Mouse (Mus musculus) heart, postnatal 10 days (tissue): ENCODE results near the gene Plcd3. TPM values are rescaled to one million over a fixed set of nuclear protein-coding genes. Genes with fewer than 3 reads are reported as not detected.

Experiments
- DNase-seq, 2 experiments: peaks; one replicate each; pipeline ENCODE4 v3.0.0; 2021
- intact Hi-C: fragments of 180-260 bp; cut with DNase I; formaldehyde crosslinking; loops from one replicate; pipeline ENCODE4 v1.15.1; 2025
- total RNA-seq, 2 experiments: library from RNA; stranded (reverse); gene quantifications; 2 replicates each; pipeline ENCODE4 v1.2.3; 2021

The Plcd3 gene
- total RNA-seq, 2 experiments from 2014 or later = 26.7 to 27.7 TPM

- no peak for DNase-seq
- intact Hi-C loops = no loop called here
Measured at GRCm38 (mm10) chr11:103118866-103119265, 17.4 kb upstream of the Plcd3 start.

GRCm38 (mm10) chr11:103117591-103118009, 16.1 kb upstream of the Plcd3 start:
- DNase-seq = peak in 1 of 2 experiments; percentile 71
- intact Hi-C loops = loop anchor here (1.0 kb wide), 2 partner anchors 14 to 42 kb away; no protein-coding TSS in a partner anchor

GRCm38 (mm10) chr11:103116959-103117590, 15.6 kb upstream of the Plcd3 start:
- intact Hi-C loops = loop anchor here (1.0 kb wide), 3 partner anchors 14 to 42 kb away; no protein-coding TSS in a partner anchor
- DNase-seq = peak; percentile 87 to 89

DNA sequence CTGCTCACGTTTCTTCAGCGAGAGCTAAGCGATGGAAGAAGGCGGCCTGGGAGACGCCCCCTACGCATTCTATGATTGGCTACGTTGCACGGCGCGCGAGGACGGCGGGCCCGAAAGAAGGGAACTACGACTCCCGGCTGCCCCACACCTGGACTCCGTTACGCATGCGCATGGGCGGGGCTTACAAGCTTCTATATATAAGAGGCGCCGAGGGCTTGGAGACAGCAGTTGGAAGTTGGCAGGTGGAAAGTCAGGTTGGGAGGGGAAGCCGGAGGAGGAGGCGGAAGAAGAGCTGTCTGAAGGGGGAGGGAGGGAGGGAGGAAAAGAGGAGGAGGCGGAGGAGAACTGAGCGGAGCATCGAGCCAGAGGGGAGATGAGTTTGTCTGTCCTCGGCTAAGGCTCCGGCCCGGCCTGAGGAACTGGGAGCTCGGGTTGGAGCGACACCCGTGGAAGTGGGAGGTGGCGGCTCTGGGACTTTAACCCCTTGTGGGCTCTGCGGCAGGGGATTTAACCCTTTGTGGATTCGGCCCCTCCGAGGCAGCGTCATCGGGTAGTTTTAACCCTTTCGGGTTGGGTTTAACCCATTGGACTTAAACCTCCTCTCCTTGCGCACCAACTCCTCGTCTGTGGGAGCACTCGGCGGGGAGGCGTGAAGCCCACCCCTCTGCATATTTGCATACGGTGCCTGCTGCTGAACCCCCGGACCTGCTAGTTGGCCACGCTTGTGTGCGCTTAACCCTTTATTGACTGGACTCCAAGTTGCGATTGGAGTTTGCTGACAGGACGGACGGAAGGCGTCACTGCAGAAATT, 14.8 kb upstream of the Plcd3 start, which contains the start of gene Hexim1:
TSS of gene Hexim1 (plus strand) at position 224 of the 811 bp plus-strand sequence.
- intact Hi-C loops = loop anchor here (1.0 kb wide), 1 partner anchor 14 kb away; no protein-coding TSS in a partner anchor
- peak; percentile 100 for DNase-seq

DNA sequence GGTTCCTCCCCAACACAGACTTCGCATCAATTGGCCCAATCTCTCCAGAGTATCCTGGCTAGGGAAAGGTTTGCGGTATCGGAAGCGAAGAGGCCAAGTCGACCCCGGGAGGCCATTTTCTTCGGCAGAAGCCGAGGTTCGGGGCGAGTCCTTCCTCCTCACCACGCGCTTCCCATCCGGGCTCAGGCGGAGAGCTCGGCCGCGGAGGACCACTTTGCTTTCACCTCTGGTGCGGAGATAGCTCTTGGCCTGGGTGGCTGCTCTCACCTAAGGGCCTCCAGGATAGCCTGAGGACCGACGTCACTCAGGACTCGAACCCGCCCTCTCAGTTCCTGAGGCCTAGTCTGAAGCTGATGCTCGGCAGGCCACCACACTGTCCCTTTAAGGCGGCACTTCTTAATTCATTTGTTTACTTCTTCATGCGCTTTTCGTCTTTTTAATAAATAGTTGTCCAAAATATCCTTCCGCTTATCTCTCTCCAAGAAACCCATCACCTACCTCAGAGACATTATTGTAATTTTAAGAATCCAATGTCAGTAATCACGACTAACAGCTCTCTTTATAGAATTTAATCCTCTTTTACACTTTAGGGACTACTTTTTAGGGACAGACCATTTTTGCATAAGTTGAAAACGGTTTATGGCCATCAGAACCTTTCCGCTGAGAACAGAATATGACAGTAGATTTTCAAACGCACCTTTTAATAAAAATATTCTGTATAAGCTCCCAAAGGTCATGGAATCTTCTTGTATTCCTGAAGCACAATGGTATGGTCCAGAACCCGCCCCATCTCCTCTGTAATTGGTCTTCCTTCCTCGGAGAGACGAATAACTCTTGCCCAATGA, 13.9 kb upstream of the Plcd3 start:
- intact Hi-C loops = loop anchor here (1.0 kb wide), 1 partner anchor 13 kb away; no protein-coding TSS in a partner anchor
- peak; percentile 88 to 89 for DNase-seq

- intact Hi-C loops = no loop called here
Measured at GRCm38 (mm10) chr11:103114270-103114943, 12.9 kb upstream of the Plcd3 start.

DNA sequence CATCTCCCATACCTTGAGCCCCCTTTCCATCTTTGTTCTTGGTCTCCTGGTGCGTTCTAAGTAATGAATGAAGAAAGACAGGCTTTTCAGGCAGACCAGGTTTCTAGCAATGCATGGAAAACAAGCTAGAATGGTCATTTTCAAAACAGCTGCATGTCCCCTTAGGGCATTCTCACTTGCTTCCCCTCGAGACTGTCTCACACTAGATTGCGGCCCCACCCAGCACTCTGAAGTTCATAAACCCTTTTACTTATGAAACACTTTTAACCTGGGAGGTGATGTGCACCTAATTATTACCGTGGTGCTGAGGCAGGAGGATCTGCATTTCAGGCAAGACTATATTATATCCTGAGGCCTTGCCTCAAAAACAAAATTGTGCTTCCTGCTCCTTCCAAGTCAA, 12.3 kb upstream of the Plcd3 start:
- DNase-seq = no peak
- intact Hi-C loops = no loop called here

More at GRCm38 (mm10) chr11:103114270-103114943, 12.9 kb upstream of the Plcd3 start:
- no peak for DNase-seq

DNA sequence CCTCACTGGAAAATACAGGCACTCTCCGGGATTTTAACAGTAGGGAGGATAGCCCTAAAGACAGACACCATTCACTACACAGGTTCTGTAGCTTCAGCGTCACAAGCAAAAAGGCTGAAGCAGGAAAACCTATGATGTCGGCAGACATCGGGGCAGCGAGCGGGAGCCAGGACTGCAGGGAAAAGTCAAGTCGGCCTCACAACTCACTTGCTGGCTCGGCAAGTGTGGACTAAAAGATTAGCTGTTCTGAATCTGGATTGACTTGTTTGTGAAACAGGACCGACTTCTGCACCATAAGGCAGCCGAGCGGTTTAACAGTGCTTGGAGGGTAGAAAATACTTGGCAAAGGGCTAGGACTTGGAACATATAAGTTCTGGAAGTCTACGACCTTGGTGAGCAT, 11.5 kb upstream of the Plcd3 start:
- intact Hi-C loops = no loop called here
- peak in 1 of 2 experiments; percentile 42 for DNase-seq

GRCm38 (mm10) chr11:103112552-103112912, 11.1 kb upstream of the Plcd3 start:
- intact Hi-C loops = no loop called here
- DNase-seq = no peak

GRCm38 (mm10) chr11:103111881-103112551, 10.6 kb upstream of the Plcd3 start:
- intact Hi-C loops = no loop called here
- DNase-seq = peak; percentile 86

GRCm38 (mm10) chr11:103111301-103111700, 9.8 kb upstream of the Plcd3 start:
- no peak for DNase-seq
- intact Hi-C loops = no loop called here

GRCm38 (mm10) chr11:103106386-103106785, 4.9 kb upstream of the Plcd3 start:
- no peak for DNase-seq
- intact Hi-C loops = no loop called here

- intact Hi-C loops = no loop called here
- DNase-seq = no peak
Measured at GRCm38 (mm10) chr11:103105810-103106209, 4.4 kb upstream of the Plcd3 start.

- intact Hi-C loops = no loop called here
- DNase-seq = no peak
Measured at GRCm38 (mm10) chr11:103105180-103105725, 3.8 kb upstream of the Plcd3 start.

DNA sequence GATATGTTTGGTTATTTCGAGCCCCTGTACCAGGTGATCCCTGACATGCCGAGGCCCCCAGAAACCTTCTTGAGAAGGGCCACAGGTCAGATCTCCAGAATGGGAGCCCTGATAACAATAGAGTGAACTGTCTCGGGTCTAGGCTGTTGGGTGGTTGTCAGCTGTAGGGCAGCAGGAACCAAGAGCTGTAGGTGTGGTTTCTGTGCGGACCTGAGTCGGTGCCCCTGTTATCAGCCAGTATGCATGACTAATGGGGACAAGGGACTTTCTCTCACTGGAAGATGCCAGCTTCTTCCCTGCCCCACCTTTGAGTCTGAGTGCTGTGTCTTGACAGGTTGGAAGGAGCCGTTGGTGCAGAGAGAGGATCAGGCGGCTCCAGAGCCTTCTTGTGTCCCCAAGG, 3.0 kb upstream of the Plcd3 start:
- intact Hi-C loops = loop anchor here (5.0 kb wide), 1 partner anchor 223 kb away; no protein-coding TSS in a partner anchor
- DNase-seq = no peak

DNA sequence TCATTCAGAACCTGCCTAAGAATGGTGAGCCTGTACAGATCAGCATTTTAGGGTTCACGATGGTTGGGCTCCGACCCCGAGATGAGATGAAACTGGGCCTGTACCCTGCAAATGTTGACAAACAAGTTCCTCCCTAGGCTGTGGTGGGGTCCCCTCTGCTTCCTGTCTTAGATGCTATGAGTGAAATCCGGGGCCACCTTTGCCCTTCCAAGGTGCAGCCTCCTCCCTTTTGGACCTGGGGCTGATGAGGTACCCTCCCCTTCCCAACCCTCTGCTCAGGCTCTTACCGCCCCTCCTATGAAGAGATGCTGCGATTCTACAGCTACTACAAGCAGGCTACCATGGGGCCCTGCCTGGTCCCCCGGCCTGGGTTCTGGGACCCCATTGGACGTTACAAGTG, 2.2 kb upstream of the Plcd3 start:
- DNase-seq = no peak
- intact Hi-C loops = loop anchor here (5.0 kb wide), 1 partner anchor 224 kb away; no protein-coding TSS in a partner anchor

DNA sequence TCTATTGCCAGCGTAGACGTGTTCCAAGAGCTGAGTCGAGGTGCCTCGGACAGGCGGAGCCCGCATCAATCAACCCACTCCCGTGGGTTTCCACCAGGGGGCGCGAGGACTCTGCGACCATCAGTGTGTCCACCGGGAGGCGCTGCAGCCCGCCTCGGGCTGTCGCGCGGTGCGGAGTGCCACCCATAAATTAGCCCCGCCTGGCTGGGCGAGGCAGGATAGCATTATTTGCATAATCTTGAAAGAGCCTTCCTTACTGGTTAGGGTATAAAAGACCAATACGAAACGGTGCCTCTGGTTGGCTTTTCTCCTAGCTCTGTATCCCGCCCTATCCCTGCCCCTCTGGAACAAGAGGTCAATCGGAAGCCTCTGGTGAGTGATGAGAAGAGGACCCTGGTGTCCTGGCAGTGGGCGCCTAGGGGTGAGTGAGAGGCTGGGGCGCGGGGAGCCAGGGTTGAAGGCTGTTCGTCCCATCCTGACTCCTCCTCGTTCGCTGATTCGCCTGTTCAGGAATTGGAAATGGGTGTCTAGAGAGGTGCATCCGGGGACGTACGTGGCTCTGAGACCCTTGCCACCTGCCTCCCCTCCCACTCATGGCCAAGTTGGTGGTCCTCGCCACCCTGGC, 1.4 kb upstream of the Plcd3 start:
- DNase-seq = peak; percentile 99
- intact Hi-C loops = loop anchor here (1.0 to 5.0 kb wide), 3 partner anchors 13 to 224 kb away; partner anchors contain the start of gene Hexim1

GRCm38 (mm10) chr11:103101866-103102501, 526 bp upstream of the Plcd3 start:
- DNase-seq = peak; percentile 78 to 84
- intact Hi-C loops = loop anchor here (1.0 to 5.0 kb wide), 3 partner anchors 14 to 225 kb away; partner anchors contain the start of gene Hexim1
